Mouse (Mus musculus) neural tube, embryonic 12.5 days (tissue): ENCODE data around the gene Otub1. TPM values are rescaled to one million over a fixed set of nuclear protein-coding genes. Genes with fewer than 3 reads are reported as not detected.

Source experiments
- ATAC-seq: fragments of 200-750 bp; cut with Nextera tagmentation; 2 replicates; pipeline ENCODE4 v1.8.0; 2017; ENCODE audit warnings: low read depth, mild to moderate bottlenecking, moderate TSS enrichment, moderate library complexity; ENCODE audit not compliant: low FRiP score
- H3K27ac ChIP-seq: fragments of 300-500 bp; sonication (generic); 2 replicates; pipeline ENCODE4 v1.5.1; 2016
- H3K27me3 ChIP-seq: fragments of 300-500 bp; sonication (generic); replicated peaks from 2 replicates; pipeline ENCODE4 v1.6.1; 2016; ENCODE audit warnings: mild to moderate bottlenecking
- H3K36me3 ChIP-seq: fragments of 300-500 bp; sonication (generic); 2 replicates; pipeline ENCODE4 v1.6.1; 2016; ENCODE audit warnings: mild to moderate bottlenecking
- H3K4me1 ChIP-seq: fragments of 300-500 bp; sonication (generic); 2 replicates; pipeline ENCODE4 v1.6.1; 2016
- H3K4me2 ChIP-seq: fragments of 300-500 bp; sonication (generic); replicated peaks from 2 replicates; pipeline ENCODE4 v1.6.1; 2016; ENCODE audit warnings: mild to moderate bottlenecking
- H3K4me3 ChIP-seq: fragments of 300-500 bp; sonication (generic); 2 replicates; pipeline ENCODE4 v1.5.1; 2016
- H3K9ac ChIP-seq: fragments of 300-500 bp; sonication (generic); 2 replicates; pipeline ENCODE4 v1.6.1; 2016; ENCODE audit warnings: mild to moderate bottlenecking
- H3K9me3 ChIP-seq: fragments of 300-500 bp; sonication (generic); 2 replicates; pipeline ENCODE4 v1.6.1; 2016; ENCODE audit warnings: mild to moderate bottlenecking
- WGBS: fragments of 180-500 bp; shearing (Covaris S2); methylation state at CpG from one replicate; pipeline ENCODE4 v1.1.7; 2016; 5-methylcytosine and 5-hydroxymethylcytosine counted together
- polyA plus RNA-seq: library from polyadenylated mRNA; unstranded; fragments of >200 nt; fragmentation: Nextera tagmentation; extraction: Ambion mirVana; gene quantifications from 2 replicates; pipeline ENCODE4 v1.2.1, GENCODE M21; 2016

Otub1 gene
- polyA plus RNA-seq, 1 experiment from 2014 or later = 244 TPM

DNA sequence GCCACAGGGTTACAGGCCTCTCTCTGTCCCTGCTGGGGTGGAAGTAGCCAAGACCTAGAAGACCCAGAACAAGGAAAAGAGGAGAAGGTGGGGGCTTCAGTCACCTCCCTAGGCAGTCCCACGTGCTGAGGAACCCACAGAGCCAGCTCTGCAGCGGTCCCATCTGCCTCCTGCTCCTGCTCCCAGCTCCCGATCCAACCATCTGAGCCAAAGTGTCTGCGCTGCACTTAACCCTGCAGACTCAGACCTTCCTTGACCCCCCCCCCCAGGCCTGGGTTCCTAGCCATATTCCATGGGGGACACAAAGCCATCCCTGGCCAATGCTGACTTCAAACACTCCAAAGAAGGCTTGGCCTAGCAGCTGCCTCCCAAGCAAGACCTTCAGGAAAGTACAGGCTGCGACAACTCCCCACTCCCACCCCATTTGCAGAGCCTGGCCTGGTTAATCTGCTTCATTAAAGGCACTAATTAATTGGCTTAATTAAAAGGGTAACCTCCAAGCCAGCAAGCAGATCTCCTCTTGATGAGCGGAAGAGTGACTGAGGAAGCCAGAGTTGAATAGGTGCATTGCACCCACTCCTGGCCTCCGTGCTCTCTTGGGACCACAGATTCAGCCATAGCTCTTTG is 54.7 kb downstream of the Otub1 start:
- Histone ChIP-seq H3K4me1 (peaks cover 74% of the 10 kb centered on the region), H3K9ac (no peak overlapping the region)

GRCm38 (mm10) chr19:7149158-7149685 is 56.9 kb downstream of the Otub1 start:
- Histone ChIP-seq H3K27me3 (peaks cover 37% of the 10 kb centered on the region), H3K36me3 (no peaks in the 10 kb centered on the region), H3K4me3 (no peak overlapping the region), H3K4me2 (no peak overlapping the region; the same call in 1 of the 2 replicates), H3K27ac (no peak overlapping the region), H3K4me1 (peaks cover 67% of the 10 kb centered on the region), H3K9me3 (no peaks in the 10 kb centered on the region), H3K9ac (0 out of 2 replicates have a peak overlapping the region, but pooled peaks have one; percentile 5)
- 64% methylated on average over 7 of the region's 7 CpGs for WGBS
- ATAC-seq = no peak

More for the DNA sequence above, 54.7 kb downstream of the Otub1 start:
- Histone ChIP-seq H3K27ac (no peak overlapping the region), H3K4me3 (no peak overlapping the region), H3K36me3 (no peaks in the 10 kb centered on the region), H3K4me2 (no peak overlapping the region), H3K9me3 (no peaks in the 10 kb centered on the region), H3K27me3 (peaks cover 28% of the 10 kb centered on the region)
- 81% methylated on average over 7 of the region's 7 CpGs for WGBS
- no peak for ATAC-seq

- WGBS = 66% methylated on average over 8 of the region's 8 CpGs
- Histone ChIP-seq H3K9ac (no peak overlapping the region), H3K4me3 (no peak overlapping the region), H3K9me3 (no peaks in the 10 kb centered on the region), H3K27ac (no peak overlapping the region), H3K36me3 (no peaks in the 10 kb centered on the region), H3K4me2 (peak overlapping the region; percentile 3; the same call in 1 of the 2 replicates), H3K4me1 (peaks cover 70% of the 10 kb centered on the region), H3K27me3 (peaks cover 32% of the 10 kb centered on the region)
- ATAC-seq = no peak
These were observed 57.5 kb downstream of the Otub1 start for GRCm38 (mm10) chr19:7148541-7149085.

Other genes with a start within 250 kb of the Otub1 start
- 324 and 325 TPM in 2 replicates for gene Ppp1r14b, start 231.3 kb downstream of the Otub1 start, polyA plus RNA-seq
- 25.7 and 33.4 TPM in 2 replicates for gene Plcb3, start 229.8 kb downstream of the Otub1 start, polyA plus RNA-seq
- 90.2 and 93.0 TPM in 2 replicates for gene Fkbp2, start 225.8 kb downstream of the Otub1 start, polyA plus RNA-seq
- 33.7 and 37.8 TPM in 2 replicates for gene Vegfb, start 218.7 kb downstream of the Otub1 start, polyA plus RNA-seq
- 22.0 and 22.9 TPM in 2 replicates for gene Dnajc4, start 213.7 kb downstream of the Otub1 start, polyA plus RNA-seq
- 19.5 and 25.2 TPM in 2 replicates for gene Nudt22, start 210.2 kb downstream of the Otub1 start, polyA plus RNA-seq
- gene Trpt1, start 210.2 kb downstream of the Otub1 start, polyA plus RNA-seq = 12.7 and 13.7 TPM in 2 replicates
- 6.5 and 6.9 TPM in 2 replicates for gene Fermt3, start 186.8 kb downstream of the Otub1 start, polyA plus RNA-seq
- gene Stip1, start 166.3 kb downstream of the Otub1 start, polyA plus RNA-seq = 278 and 294 TPM in 2 replicates
- 3.4 and 5.2 TPM in 2 replicates for gene Macrod1, start 149.5 kb downstream of the Otub1 start, polyA plus RNA-seq
- gene Flrt1, start 100.6 kb downstream of the Otub1 start, polyA plus RNA-seq = 7.0 and 9.9 TPM in 2 replicates
- gene Cox8a, start 11.3 kb upstream of the Otub1 start, polyA plus RNA-seq = 822 and 941 TPM in 2 replicates
- 74.0 and 76.0 TPM in 2 replicates for gene Naa40, start 34.9 kb upstream of the Otub1 start, polyA plus RNA-seq
- 75.5 and 84.8 TPM in 2 replicates for gene Rcor2, start 61.0 kb upstream of the Otub1 start, polyA plus RNA-seq
- 62.3 and 72.0 TPM in 2 replicates for gene Mark2, start 135.5 kb upstream of the Otub1 start, polyA plus RNA-seq
- 42.8 and 46.6 TPM in 2 replicates for gene Spindoc, start 176.7 kb upstream of the Otub1 start, polyA plus RNA-seq
- 21.6 and 22.7 TPM in 2 replicates for gene 2700081O15Rik, start 211.3 kb upstream of the Otub1 start, polyA plus RNA-seq